Mouse (Mus musculus) liver, embryonic 13.5 days (tissue): ENCODE data around the gene Miga1. TPM values are rescaled to one million over a fixed set of nuclear protein-coding genes. Genes with fewer than 3 reads are reported as not detected.

Experiments
- ATAC-seq: fragments of 200-750 bp; cut with Nextera tagmentation; 2 replicates; pipeline ENCODE4 v1.8.0; 2017; ENCODE audit warnings: low read depth, mild to moderate bottlenecking, moderate number of reproducible peaks, moderate library complexity
- DNase-seq: peaks from one replicate; pipeline ENCODE4 v3.0.0; 2022
- H3K27ac ChIP-seq: fragments of 300-500 bp; sonication (generic); 2 replicates; pipeline ENCODE4 v1.5.1; 2015; ENCODE audit warnings: moderate library complexity, mild to moderate bottlenecking, inconsistent platforms
- H3K27me3 ChIP-seq: fragments of 300-500 bp; sonication (generic); 2 replicates; pipeline ENCODE4 v1.6.1; 2015; ENCODE audit warnings: mild to moderate bottlenecking, inconsistent platforms
- H3K36me3 ChIP-seq: fragments of 300-500 bp; sonication (generic); 2 replicates; pipeline ENCODE4 v1.6.1; 2015; ENCODE audit warnings: mild to moderate bottlenecking, inconsistent platforms
- H3K4me1 ChIP-seq: fragments of 300-500 bp; sonication (generic); replicated peaks from 2 replicates; pipeline ENCODE4 v1.6.1; 2015; ENCODE audit warnings: inconsistent platforms
- H3K4me2 ChIP-seq: fragments of 300-500 bp; sonication (generic); 2 replicates; pipeline ENCODE4 v1.6.1; 2015; ENCODE audit warnings: inconsistent platforms, mild to moderate bottlenecking, moderate library complexity
- H3K4me3 ChIP-seq: fragments of 300-500 bp; sonication (generic); replicated peaks from 2 replicates; pipeline ENCODE4 v1.5.1; 2015; ENCODE audit warnings: mild to moderate bottlenecking, inconsistent platforms
- H3K9ac ChIP-seq: fragments of 300-500 bp; sonication (generic); 2 replicates; pipeline ENCODE4 v1.6.1; 2015; ENCODE audit warnings: mild to moderate bottlenecking, inconsistent platforms
- H3K9me3 ChIP-seq: fragments of 300-500 bp; sonication (generic); replicated peaks from 2 replicates; pipeline ENCODE4 v1.6.1; 2016; ENCODE audit warnings: inconsistent platforms
- WGBS: fragments of 180-500 bp; shearing (Covaris S2); methylation state at CpG from one replicate; pipeline ENCODE4 v1.1.7; 2015; ENCODE audit not compliant: insufficient replicate concordance; 5-methylcytosine and 5-hydroxymethylcytosine counted together
- polyA plus RNA-seq: library from polyadenylated mRNA; unstranded; fragments of >200 nt; fragmentation: Nextera tagmentation; extraction: Ambion mirVana; gene quantifications from 2 replicates; pipeline ENCODE4 v1.2.1, GENCODE M21; 2015

Gene Miga1
- polyA plus RNA-seq, 1 experiment from 2014 or later: 4.3 TPM

DNA sequence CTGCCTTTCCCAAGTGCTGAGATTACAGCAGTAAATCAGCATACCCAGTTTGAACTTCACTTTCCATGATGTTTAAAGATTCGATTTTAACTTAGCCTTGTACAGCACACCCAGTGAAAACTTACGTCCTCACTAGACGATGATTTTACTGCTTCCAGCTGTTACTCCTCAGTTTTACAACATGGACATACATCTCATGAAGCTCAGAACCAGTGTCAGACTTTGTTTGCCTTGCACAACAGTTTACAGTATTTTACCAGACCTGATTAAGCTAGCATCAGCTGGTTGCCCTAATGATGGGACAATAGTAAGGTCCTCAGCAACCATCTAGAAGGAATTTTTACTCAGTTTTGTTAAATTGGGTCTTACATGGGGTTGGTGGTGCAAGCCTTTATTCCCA is 99.1 kb downstream of the Miga1 start:
- Histone ChIP-seq H3K4me3 (no peak overlapping the region), H3K27ac (no peak overlapping the region), H3K9ac (no peak overlapping the region), H3K9me3 (no peaks in the 10 kb centered on the region), H3K36me3 (peaks cover 18% of the 10 kb centered on the region), H3K27me3 (no peaks in the 10 kb centered on the region), H3K4me1 (no peaks in the 10 kb centered on the region), H3K4me2 (no peak overlapping the region)
- no peak for DNase-seq
- ATAC-seq: no peak
- WGBS: 71% methylated on average over 3 of the region's 3 CpGs

DNA sequence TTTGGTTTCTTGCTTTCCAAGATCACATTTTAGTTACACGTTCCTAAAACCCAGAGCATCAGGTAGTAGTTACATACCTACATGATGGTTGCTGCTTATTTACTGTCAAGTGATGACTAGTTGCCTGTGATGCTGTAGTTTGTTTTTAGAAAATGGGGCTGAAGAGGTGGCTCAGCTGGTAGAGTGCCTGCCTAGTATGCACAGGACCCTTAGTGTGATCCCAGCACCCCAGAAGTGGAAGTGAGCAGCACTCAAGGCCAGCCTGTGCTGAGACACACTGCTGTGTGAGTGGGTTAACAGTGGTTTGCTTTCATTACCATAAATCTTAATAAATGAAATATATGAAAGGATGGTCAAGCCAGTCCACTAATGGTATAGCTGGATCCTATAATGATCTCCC is 100.6 kb downstream of the Miga1 start:
- Histone ChIP-seq H3K36me3 (peaks cover 27% of the 10 kb centered on the region), H3K4me2 (no peak overlapping the region), H3K4me3 (no peak overlapping the region), H3K9me3 (no peaks in the 10 kb centered on the region), H3K9ac (no peak overlapping the region), H3K27ac (no peak overlapping the region), H3K4me1 (no peaks in the 10 kb centered on the region), H3K27me3 (no peaks in the 10 kb centered on the region)
- DNase-seq: no peak
- 91% methylated on average over 1 of the region's 1 CpGs for WGBS
- no peak for ATAC-seq

DNA sequence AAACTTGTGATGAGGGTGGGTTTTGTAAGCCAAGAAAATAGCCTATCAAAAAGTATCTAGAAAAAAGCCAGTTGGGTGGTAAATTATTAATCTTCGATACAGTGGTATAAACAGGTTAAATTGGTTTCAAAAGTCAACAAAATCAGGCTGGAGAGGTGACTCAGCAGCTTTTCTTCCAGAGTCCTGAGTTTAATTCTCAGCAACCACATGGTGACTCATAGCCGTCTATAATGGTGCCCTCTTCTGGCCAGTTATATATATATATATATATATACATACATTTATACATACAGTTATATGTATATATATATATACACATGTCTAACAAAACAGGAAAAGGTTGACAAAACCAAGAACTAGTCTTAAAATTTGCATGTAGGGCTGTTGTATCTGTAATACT is 101.4 kb downstream of the Miga1 start:
- 36% methylated on average over 2 of the region's 2 CpGs for WGBS
- DNase-seq: no peak
- H3K36me3 ChIP-seq: peaks cover 30% of the 10 kb centered on the region

DNA sequence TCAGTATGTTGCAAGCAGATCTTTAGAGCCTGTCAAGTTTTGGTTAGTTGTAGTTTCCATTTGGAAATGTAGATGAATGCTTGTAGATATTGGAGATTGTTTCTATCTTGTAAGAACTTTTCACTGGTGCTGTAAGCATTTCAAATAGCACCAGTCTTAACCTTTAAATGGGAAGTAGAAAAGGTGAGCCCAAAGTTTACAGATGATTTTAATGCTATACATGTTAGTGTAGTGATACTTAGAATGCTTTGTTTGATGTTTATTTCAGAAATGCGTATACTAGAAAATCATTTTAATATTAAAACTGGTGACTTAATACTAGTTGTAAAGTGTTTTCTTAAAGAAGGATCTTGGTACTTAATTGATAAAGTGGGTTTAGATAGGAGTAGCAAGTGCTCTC is 104.4 kb downstream of the Miga1 start:
- Histone ChIP-seq H3K9me3 (no peaks in the 10 kb centered on the region), H3K4me3 (no peak overlapping the region), H3K27me3 (no peaks in the 10 kb centered on the region), H3K27ac (no peak overlapping the region), H3K4me2 (no peak overlapping the region), H3K9ac (no peak overlapping the region), H3K4me1 (peaks cover 9% of the 10 kb centered on the region), H3K36me3 (peaks cover 52% of the 10 kb centered on the region)
- WGBS: 92% methylated on average over 1 of the region's 1 CpGs
- ATAC-seq (no peak), DNase-seq (no peak)

More for the DNA sequence above, 101.4 kb downstream of the Miga1 start:
- Histone ChIP-seq H3K9me3 (no peaks in the 10 kb centered on the region), H3K4me2 (no peak overlapping the region), H3K9ac (no peak overlapping the region), H3K27me3 (no peaks in the 10 kb centered on the region), H3K4me3 (no peak overlapping the region), H3K4me1 (no peaks in the 10 kb centered on the region), H3K27ac (no peak overlapping the region)
- ATAC-seq: peak; percentile 61

DNA sequence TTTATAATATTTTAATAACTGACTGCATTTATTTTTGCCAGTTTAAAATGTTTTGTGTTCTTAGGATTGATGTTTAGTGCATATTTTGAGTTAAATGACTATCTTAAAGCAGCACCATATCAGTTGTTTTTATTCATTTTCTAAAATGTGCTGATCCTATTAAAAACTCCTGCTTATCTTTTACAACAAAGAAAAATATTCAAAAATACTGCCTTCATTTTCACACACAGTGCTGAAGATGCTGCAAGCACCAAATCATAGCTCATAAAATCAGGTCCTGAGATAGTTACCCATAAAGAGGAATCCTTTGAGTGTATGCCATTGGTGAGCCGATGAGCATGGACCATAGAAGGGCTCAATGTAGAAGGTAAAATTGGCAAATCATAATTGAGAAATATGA is 105.0 kb downstream of the Miga1 start:
- H3K4me3 ChIP-seq: no peak overlapping the region
- H3K4me2 ChIP-seq: no peak overlapping the region
- peaks cover 12% of the 10 kb centered on the region for H3K4me1 ChIP-seq
- H3K27me3 ChIP-seq: no peaks in the 10 kb centered on the region
- H3K9me3 ChIP-seq: no peaks in the 10 kb centered on the region
- H3K27ac ChIP-seq: no peak overlapping the region
- DNase-seq (no peak), ATAC-seq (no peak)
- WGBS: 95% methylated on average over 1 of the region's 1 CpGs
- H3K9ac ChIP-seq: no peak overlapping the region
- peaks cover 58% of the 10 kb centered on the region for H3K36me3 ChIP-seq

DNA sequence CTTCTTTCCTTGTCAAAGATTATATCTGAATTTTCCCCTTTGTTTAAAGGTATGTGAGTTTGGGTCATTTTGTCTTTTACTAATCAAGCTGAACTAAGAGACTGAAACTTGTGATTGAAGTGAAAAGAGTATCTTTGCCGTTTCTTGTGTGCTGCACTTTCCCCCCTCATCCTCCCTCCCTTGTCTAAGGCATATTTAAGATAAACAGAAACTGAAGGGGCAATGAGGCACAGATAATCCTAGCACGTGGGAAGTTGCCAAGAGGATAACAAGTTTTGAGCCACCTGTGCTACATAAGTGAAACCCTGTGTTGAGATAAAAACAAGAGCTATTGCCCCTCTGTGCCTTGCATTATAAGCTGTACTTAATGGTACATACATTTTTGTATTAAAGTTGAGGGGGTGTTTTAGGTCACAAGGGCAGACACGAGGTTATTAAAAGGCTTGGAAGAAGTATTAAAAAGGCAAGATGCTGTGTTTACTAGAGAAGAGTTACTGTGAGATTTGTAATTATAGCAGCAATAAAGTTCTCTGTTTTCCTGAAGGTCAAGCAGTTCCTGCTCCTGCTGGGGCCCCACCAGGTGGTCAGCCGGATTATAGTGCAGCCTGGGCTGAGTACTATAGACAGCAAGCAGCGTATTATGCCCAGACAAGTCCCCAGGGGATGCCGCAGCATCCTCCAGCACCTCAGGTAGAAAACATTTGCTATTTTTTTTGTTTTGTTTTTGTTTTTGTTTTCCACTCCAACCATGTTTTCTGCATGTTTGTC is 108.7 kb downstream of the Miga1 start:
- no peaks in the 10 kb centered on the region for H3K27me3 ChIP-seq
- H3K4me1 ChIP-seq: peaks cover 17% of the 10 kb centered on the region
- no peak overlapping the region for H3K4me3 ChIP-seq
- H3K9me3 ChIP-seq: no peaks in the 10 kb centered on the region
- no peak overlapping the region for H3K9ac ChIP-seq
- peaks cover 74% of the 10 kb centered on the region for H3K36me3 ChIP-seq
- H3K27ac ChIP-seq: no peak overlapping the region
- ATAC-seq: peak; percentile 83
- peak; percentile 27 for DNase-seq
- 57% methylated on average over 6 of the region's 6 CpGs for WGBS
- no peak overlapping the region for H3K4me2 ChIP-seq

DNA sequence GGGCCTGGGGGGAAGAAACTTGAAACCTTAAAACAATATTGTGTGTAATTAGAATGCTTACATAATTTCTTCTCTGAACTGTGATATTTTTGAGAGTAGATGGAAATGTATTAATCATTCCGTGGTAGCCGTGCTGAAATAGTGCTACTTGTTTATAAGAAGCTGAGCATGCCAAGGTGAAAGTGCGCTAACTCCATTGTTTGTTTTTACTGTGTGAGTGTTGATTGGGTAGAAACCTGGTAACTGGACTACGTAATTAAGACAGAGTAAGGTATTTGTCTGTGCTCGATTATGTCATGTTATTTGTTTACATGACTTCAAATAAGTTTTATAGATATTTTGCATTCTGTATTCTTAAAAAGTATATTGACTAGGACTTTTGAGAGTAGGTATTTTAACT is 110.9 kb downstream of the Miga1 start:
- DNase-seq (no peak), ATAC-seq (no peak)
- Histone ChIP-seq H3K27ac (no peak overlapping the region), H3K4me1 (peaks cover 17% of the 10 kb centered on the region), H3K9ac (no peak overlapping the region), H3K4me3 (no peak overlapping the region), H3K27me3 (no peaks in the 10 kb centered on the region), H3K4me2 (no peak overlapping the region), H3K36me3 (peaks cover 82% of the 10 kb centered on the region), H3K9me3 (no peaks in the 10 kb centered on the region)
- 93% methylated on average over 5 of the region's 5 CpGs for WGBS

DNA sequence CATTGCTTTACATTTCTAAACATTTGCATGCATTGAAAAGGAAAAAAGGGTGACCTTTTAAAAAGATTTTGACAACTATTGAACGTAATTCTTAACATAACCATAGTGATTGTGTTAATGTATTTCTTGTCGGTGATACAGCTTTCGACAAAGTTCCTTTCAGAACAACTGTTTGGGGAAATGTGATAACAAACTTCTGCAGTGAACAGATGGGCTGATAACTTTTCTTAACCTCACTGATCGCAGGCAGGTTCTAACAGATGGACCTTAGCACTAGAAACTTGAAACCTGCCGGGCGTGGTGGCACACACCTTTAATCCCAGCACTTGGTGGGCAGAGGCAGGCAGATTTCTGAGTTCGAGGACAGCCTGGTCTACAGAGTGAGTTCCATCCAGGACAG is 111.4 kb downstream of the Miga1 start:
- ATAC-seq (no peak), DNase-seq (no peak)
- no peaks in the 10 kb centered on the region for H3K9me3 ChIP-seq
- H3K4me3 ChIP-seq: no peak overlapping the region
- no peak overlapping the region for H3K9ac ChIP-seq
- WGBS: 70% methylated on average over 7 of the region's 7 CpGs
- H3K36me3 ChIP-seq: peaks cover 86% of the 10 kb centered on the region
- H3K4me1 ChIP-seq: peaks cover 17% of the 10 kb centered on the region
- no peak overlapping the region for H3K4me2 ChIP-seq
- no peaks in the 10 kb centered on the region for H3K27me3 ChIP-seq
- H3K27ac ChIP-seq: no peak overlapping the region

DNA sequence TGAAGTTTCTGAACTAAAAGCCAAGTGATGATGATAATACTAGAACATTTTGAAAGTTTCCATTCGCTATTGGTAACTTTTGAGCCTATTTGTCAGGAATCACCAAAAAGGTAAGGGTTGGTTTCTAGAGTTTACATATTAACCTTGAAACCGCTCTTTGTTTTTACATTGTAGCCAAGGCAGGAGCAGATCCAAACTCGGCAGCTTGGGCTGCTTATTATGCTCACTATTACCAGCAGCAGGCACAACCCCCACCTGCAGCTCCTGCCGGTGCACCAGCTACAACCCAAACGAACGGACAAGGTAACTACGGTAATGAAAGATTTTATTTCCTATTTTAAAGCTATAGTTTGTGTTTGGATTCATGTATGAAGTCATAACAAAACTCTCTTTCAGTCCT is 114.3 kb downstream of the Miga1 start:
- Histone ChIP-seq H3K9ac (no peak overlapping the region), H3K27me3 (no peaks in the 10 kb centered on the region), H3K4me1 (peaks cover 8% of the 10 kb centered on the region), H3K9me3 (no peaks in the 10 kb centered on the region), H3K27ac (no peak overlapping the region), H3K36me3 (peaks cover 90% of the 10 kb centered on the region), H3K4me3 (no peak overlapping the region), H3K4me2 (no peak overlapping the region)
- no peak for ATAC-seq
- DNase-seq: no peak
- 88% methylated on average over 7 of the region's 7 CpGs for WGBS

DNA sequence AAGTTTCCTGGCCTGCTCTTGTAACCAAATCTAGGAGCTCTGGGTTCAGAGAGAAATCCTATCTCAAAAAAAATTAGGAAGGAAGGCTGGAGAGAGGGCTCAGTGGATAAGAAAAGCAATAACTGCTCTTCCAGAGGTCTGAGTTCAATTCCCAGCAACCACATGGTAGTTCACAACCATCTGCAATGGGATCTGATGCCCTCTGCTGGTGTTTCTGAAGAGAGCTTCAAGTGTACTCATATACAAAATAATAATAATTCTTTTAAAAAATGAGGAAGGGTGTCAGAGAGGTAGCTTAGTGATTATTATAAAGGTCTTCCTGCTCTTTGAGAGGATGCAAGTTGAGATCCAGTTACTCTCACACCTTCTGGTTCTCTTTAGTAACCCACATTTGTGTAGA is 115.3 kb downstream of the Miga1 start:
- Histone ChIP-seq H3K9me3 (no peaks in the 10 kb centered on the region), H3K4me3 (no peak overlapping the region), H3K27me3 (no peaks in the 10 kb centered on the region), H3K9ac (no peak overlapping the region), H3K4me1 (0 out of 2 replicates have a peak, but pooled peaks cover 4% of the 10 kb centered on the region), H3K36me3 (peaks cover 91% of the 10 kb centered on the region), H3K4me2 (no peak overlapping the region), H3K27ac (no peak overlapping the region)
- ATAC-seq (no peak), DNase-seq (no peak)
